Mouse (Mus musculus) c-Kit-positive CD71-positive TER-119-positive erythroid progenitor cells, embryonic 14.5 days (primary cell): Measurements from ENCODE around the gene Retreg1.

Experiments used
- DNase-seq: peaks from one replicate; pipeline ENCODE4 v3.0.0-alpha.2; 2013; ENCODE audit warnings: low spot score

The Retreg1 gene

DNA sequence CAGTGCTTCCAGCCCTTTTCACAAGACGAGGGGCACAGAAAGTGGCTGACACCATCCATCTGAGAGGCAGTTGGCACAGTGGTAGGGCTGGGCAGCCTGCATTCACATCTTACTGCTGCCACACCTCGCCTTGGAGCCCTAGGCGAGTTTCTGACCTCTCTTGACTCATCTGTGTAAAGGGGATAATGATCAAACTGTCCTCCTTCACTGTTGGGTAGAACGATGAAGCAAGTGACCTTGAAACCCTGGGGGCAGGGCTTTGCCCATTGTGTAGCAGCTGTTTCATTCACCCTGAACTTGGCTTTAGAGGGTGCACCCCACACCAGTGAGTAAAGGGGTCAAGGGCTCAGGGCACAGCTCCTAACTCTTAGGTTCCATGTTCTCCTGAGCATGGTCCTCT lies 39.0 kb downstream of the Retreg1 start:
- DNase-seq, result no peak

DNA sequence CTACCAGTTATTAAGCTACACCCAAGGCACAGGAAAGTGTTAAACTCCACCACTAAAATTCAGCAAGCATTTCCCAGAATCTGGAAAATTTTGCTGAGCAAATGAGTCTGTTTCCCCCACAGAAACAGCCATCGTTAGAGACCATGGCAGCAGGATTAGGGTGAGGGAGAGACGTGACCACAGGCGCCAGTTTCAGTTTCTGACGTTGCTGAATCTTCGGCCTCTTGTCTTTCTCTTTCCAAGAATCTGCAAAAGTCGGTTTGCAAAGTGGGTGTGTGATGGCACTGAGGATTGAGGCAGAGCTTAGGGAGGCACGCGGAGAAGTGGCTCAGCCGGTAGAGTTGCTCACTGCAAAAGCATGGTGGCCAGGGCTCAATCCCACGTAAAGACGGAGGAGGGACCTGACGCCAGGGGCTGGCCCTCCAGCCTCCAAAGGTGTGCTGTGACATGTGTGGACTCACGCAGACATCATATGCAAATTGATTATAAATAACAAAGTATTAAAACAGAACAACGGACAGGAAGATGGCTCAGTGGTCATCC lies 41.5 kb downstream of the Retreg1 start:
- DNase-seq, result no peak

DNA sequence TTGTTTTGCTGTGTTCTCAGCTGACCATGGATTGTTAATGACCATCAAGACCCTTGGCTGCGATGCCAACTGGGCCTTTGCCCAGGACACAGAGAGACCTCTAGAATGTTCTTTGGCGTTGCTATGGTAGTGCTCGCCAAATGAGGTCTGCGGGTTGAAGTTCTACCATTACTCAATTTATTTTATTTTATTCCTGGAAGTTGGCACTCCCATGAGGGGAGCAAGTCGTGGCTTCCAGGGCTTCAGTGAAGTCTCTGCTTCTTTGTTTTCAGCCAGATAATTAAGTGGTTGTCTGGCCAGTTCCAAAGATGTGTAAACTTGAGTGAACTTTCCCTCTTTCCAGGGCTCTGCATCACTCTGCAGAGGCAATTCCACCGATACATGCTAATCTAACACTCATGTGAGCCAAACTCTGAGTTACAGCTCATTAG lies 43.6 kb downstream of the Retreg1 start:
- DNase-seq, result no peak

DNA sequence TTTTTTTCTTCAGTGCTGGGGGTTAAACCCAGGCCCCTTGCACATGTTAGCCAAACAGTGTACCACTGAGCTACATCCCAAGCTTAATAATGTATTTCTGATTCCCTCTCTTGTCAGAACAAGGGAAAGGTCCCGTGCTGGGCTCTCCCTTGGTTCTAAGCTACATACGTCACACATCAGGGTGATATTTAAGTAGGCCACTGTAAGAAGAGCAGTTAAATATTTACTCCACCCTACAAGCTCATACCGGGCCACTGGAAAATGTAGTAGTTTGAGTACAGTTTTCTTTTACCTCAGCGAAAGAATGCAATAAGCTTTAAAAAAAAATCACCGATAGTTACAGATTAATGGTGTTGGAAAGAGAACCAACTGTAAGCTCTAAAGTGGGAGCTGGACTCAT lies 46.9 kb downstream of the Retreg1 start:
- no peak for DNase-seq

DNA sequence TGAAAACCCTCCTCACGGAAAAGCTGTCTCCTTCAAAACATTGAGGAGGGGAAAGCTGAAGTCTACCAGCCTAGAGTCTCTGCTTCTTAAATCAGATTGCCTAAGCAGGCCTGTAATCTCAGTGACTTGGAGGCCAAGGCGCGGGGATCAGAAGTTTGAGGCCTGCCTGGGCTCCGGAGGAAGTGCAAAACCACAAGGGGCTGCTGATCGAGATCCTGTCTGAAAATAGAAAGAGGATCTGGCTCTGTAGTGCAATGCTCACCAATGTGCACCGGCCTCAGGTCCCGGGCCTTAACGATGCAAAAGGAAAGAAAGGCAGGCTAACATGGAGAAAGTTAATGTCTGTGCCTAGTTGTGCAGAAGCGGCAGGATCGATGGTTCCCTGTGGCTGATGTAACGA lies 48.6 kb downstream of the Retreg1 start:
- DNase-seq, result no peak

DNA sequence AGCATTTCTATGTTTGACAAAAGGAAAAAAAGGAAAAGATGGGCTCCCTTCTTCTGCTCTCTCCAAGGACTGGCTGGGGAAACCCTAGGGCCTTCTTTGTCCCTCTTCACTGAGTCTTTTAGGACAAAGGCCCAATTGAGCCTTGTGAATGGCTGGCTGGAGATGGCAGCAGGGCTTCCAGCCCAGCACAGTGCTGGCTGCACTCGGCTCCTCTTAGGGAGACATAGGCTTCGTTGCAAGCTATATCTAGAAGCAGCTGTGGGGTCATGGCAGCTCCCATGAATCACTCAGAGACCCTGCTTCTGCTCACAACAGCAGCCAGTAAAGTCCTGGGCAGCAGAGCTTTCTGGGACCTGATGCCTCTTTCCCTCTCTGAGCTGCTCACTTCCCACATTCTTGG lies 50.3 kb downstream of the Retreg1 start:
- DNase-seq, result no peak

DNA sequence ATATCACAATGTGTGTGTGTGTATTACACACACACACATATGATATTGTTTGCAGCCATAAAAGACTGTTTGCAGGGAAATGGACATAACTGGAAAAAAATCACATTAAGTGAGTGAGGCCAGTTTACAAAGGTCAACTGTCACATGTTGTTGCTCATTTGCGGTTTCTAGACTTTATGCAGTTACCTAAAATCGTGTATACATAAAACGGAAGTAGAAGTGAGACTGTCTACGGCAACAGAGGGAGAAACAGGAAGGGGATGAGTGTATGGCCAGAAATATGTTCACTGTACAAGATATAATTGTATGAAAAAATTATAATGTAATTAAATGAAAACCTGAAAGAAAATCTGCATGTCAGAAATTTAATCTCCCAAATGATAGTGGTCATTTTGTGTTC lies 53.8 kb downstream of the Retreg1 start:
- DNase-seq, result no peak

DNA sequence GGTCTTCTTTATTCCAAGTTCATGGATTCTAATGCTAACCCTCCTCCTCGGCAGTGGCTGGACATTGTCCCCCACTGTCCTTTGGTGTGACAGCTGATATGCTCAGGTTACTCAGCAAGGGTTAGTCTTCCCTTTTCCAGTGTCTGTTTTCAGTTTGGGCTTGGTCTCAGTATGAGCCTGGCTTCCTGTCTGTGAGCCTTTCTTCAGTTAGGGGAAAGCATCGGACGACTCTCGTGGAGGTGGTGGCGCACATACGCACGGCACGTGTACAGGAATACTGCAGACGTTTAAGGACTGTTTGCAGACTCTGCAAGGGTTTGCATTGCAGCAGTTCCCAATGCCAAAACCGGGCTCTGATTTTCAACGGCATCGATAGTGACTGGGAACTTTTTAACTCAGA lies 54.6 kb downstream of the Retreg1 start:
- DNase-seq, result no peak

DNA sequence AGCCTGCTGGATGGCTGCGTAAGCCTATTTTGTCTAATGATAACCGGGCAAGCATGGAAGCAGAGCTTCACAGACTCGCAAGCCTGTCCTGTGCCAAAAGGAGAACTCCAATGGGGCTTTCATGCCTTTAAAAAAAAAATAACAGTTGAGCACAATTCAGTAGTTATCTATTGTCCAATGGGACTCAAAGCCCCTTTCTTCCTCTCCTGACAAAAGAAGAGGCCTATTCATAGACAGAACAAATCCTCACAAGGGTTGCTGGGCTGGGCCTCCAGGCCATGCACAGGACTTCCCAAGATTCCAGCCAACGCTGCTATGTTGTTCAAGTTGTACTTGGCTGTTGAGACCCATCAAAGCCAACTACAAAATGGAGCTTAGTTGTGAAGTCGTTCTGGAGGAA lies 56.0 kb downstream of the Retreg1 start:
- DNase-seq, result no peak

DNA sequence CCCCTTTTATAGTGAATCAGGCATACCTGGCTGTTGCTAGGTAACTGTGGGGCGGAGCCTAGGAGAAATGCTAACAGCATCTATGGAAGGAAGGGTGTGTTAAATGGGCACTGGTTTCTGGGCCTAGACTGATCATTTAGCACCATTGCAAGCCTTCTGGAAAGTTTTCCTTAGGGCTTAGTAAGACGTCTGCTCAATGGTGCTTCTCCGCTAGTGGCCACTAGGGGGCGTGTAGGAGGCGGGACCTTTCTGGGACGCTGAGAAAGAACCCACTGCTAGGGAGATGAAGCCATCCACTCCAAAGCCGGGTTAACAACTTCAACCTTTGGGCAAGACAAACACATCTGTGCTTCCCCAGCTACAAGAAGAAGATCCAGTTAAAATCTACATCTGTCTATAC lies 57.6 kb downstream of the Retreg1 start:
- DNase-seq, result peak; percentile 40

DNA sequence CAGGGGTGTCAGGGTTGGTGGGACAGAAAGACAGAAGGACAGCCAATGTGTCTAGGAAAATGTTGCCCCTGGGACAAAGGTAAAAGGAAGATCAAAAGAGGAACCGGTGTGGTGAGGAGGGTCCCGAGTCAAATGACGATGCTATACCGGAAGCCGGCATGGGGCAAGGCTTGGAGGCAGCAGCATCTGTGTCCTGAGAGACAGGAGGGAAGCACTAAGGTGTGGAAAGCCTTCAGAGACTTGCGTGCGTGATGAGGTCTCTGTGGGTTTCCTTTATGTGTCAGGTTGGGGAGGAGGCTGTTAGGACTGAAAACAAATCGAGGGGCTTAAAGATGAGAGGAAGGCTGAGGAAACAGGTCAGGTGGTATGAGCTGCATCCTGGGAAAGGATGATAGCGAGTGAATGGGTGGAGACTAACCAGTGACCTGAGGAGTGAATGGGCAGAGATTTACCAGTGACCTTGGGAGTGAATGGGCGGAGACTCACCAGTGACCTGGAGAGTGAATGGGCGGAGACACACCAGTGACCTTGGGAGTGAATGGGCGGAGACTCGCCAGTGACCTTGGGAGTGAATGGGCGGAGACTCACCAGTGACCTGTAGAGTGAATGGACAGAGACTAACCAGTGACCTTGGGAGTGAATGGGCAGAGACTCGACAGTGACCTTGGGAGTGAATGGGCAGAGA lies 60.1 kb downstream of the Retreg1 start:
- no peak for DNase-seq

DNA sequence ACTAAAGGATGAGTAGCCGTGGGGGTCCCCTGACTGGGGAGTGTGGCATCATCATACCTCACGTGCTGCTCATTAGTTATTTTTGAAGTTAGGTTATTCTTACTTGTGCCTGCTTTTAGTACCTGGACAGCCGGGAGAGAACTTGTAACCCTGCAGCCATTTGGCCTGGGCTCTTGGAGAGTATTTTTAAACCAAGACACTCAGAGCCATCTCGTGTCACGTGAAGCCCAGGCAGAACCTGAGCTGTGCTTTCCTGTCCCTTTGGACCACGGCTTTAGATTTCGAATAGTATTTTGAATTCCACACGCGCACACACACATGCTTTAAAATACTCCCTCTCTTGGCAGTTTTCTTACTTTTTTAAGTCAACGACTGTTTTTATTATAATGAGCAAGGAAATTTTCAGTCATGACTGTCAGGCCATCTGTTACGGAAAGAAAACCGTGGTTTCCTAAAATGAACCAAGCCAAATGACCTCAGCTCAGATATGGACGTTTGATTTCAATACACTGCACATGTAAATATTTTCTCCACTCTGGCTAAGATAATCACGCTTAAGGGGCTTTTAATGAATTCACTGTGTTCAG lies 61.5 kb downstream of the Retreg1 start:
- DNase-seq, result no peak

DNA sequence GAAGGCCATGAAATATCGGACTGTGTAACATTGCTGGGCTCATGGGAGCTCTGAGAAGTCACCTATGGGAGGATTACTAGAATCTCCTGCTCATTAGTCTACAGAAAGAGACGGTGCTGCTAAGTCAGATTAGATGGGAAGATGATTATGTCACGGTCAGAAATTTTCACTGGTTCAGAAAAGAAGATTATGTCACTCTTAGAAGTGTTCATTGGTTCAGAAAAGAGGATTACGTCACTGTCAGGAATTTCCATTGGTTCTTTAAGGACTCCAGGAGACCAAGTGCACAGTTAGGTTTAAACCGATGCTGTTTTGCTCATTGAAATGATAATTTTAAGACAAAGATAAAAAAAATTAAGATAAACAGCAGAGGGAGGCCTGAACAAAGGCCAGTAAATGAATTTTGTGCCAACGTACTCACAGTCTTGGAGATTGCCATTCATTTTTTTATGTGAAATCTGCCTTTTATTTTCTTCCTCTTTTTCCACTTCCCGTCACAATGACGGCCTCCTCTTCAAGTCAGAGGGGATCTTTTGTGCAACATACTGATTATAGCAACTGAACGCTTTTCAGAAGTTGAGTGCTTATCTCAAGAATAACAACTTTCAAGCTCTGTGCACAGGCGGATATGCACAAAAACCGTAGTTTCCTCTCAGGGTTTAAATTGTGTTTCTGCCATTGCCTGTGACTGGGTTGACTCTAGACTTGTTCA lies 67.0 kb downstream of the Retreg1 start:
- no peak for DNase-seq

DNA sequence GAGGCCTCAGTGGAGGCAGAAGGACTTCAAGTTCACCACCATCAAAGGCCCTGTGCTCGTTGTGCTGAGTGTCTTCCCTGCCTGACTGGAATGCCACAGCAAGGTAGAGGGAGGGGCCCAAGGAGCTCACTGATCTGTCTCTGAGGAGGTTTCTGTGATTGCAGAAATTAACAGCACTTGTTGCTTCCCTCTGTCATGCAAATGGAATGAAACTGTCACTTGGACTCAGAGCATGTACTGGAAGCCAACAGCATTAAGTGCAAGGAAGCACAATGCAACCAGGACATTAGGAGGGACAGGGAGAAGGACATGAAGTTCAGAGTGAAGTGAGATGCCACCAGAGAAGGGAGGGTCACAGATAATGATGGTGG lies 67.5 kb downstream of the Retreg1 start:
- DNase-seq, result no peak

DNA sequence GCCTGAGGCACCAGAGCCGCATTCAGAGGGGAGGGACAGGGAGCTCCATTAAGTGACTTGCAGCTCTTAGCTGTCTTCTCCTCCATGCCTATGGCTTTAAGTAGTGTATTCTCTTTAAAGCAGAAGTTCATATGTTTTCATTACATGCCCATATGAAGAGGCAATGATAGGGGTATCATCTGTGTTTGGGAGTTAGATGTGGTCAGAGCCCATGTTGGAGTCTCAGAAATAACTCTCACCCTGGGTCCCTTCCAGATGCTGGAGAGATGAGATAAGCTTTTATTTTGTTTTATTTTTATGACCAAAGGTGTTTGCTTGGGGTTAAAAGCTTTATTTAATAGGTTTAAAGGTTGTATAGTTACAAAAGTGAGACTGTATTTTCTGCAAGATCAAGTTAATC lies 67.9 kb downstream of the Retreg1 start:
- DNase-seq, result no peak

DNA sequence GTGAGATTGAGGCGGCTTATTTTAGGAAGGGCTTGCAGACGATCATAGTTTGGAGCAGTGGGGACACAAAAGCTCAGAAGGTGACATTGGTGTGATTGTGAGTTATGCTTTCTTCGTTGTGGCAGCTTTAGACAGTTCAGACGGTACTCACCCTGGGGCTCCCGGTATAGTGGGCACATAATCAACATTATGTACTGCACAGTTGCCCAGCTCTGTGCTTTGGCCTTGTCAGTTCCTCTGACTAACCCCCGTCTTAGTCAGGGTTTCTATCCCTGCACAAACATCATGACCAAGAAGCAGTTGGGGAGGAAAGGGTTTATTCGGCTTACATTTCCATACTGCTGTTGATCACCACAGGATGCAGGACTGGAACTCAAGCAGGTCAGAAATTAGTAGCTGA lies 69.9 kb downstream of the Retreg1 start:
- DNase-seq, result no peak

DNA sequence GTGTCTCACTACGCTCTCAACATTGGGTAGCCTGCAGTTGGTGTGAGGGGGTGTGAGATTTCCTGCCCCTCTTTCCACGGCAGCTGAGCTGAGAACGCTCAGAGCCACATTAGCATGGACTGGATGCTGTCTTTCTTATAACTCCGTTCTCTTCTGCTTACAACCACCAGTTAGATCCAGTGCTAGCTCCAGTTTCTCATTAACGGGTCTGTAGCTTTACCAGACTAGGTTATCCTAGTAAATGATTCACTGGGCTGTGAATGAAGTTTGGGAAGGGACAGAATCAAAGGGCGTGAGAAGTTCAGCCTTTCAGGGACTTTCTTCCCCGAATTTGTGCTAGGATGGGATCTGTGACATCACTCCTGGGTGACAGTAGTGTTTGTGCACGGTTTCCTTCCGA lies 70.7 kb downstream of the Retreg1 start:
- no peak for DNase-seq

DNA sequence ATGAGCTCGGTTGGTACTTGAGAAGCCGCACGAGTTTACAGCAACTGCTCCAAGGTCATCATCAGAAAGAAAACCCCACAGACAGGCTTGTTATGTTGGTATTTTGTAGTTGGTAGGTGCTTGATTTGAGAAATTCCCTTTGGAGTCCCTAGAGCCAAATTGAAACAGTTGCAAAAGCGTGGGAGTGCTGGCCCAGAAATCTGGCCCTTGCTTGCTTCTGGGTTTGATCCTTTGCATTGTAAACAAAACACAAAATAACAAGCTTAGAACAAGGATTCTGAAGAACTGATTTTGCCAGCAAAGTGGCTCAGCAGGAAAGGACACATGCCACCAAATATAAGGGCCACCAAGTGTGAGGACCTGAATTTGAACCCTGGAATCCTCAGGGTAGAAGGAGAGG lies 71.2 kb downstream of the Retreg1 start:
- no peak for DNase-seq

DNA sequence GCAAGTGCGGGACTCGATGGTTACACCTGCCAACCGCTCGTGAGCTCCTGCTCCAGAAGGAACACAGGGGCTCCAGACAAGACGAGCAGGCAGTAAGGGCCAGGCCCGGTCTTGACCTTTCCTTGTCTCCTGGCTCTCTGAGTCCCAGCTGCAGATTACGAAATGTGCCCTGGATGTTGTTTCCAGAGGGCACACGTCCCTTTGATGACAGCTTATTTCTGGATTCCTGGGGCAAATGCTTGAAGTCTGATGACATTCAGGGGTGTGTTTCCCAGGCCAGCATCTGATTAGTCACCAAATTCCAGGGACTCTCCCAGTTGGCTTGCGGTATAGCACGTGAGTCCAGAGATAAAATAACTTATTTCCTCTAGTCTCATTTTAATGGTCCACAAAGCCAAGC lies 72.0 kb downstream of the Retreg1 start:
- DNase-seq, result no peak

DNA sequence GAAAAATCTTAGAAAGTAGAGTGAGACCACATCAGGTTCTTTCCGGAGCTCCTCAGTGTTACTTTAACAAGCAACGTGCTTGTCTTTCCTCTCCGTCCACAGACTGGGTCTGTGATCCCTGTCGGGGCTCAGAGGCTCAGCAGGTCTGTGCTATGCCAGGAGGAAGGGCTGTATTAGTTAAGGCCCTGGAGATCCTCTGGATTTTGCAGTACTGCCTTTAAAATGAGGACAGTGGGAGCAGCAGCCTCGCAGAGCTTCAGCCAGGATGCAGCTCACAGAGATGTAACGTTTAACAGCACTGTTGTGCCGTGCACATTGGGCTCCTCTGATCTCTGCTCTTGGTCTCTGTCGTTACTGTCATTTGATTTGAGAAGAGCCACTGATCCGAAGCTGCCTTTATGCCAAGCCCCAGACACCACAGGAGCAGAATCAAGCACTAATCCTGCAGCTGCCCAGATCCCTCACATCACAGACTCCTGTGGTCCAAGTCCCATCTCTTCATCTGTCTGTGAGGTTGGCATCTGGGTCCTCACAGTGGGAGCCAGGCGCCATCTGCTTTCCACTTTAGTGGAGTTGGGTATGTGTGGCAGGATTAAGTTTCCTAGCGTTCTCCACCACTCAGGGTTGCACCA lies 72.7 kb downstream of the Retreg1 start:
- no peak for DNase-seq

DNA sequence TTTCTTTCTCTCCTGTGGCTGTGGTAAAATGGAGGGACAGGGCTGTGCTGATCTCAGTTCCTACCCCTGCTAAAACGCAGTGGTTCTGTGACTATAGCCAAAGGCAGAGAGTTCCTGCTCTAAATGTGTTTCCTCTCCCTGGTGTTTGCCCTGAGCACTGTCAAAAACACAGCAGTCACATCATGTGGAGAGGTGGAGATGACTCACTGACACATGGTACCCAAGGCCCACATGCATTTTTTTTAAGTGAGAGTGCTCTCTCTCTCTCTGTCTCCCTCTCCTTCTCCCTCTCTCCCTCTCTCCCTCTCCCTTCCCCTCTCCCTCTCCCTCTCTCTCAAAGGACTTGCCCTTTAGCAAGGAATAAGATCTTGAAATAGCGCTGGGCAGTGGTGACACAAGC lies 73.3 kb downstream of the Retreg1 start:
- DNase-seq, result no peak

DNA sequence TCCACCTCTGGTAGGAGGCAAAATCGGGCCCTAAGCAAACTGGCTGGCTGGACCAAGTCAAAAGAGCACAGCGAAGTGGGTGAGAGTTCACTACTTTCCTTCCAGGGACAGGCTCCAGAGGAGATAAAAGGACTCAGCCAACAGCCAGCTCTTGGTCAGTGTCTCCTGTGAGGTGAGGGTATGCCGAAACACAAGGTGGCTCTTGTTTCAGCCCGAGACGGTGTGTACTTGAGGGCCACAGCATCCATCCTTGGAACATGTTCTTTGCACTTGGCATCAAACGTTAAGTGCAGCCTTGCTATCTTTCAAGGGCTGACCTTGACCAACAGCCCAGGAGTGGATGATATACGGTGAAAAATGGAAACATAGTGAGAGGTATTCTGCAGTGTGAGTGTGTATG lies 75.7 kb downstream of the Retreg1 start:
- DNase-seq, result no peak

DNA sequence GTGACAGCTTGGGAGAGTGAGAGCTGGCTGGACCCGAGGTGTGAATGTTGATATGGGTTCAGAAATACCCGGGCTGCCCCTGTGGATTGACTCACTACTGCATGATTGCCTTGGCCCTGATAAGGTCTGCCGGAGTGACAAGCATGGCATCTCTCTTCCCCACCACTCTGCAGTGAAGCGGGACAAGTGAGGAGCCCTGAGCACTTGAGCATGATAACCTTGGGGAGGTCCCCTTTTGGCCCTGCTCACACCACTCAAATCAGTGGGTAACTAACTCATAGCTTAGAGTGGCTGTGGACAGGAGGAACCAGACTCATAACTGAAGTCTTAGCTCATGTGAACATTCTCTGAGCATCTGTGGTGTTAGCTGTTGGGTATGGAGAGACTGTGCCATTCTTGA lies 77.0 kb downstream of the Retreg1 start:
- no peak for DNase-seq
